Mouse (Mus musculus) spleen, adult 2 months (tissue): ENCODE results near the gene Sema5a.

Experiments
- CTCF ChIP-seq: fragments of 200-500 bp; IDR thresholded peaks from 2 replicates; pipeline ENCODE4 v1.5.1; 2011; ENCODE audit warnings: mild to moderate bottlenecking, inconsistent platforms; ENCODE audit not compliant: insufficient read depth, insufficient read length, insufficient replicate concordance; ENCODE audit errors: extremely low read depth
- POLR2A ChIP-seq: fragments of 200-500 bp; IDR thresholded peaks from 2 replicates; pipeline ENCODE4 v1.6.1; 2011; ENCODE audit warnings: low read depth, low read length, inconsistent platforms

DNA sequence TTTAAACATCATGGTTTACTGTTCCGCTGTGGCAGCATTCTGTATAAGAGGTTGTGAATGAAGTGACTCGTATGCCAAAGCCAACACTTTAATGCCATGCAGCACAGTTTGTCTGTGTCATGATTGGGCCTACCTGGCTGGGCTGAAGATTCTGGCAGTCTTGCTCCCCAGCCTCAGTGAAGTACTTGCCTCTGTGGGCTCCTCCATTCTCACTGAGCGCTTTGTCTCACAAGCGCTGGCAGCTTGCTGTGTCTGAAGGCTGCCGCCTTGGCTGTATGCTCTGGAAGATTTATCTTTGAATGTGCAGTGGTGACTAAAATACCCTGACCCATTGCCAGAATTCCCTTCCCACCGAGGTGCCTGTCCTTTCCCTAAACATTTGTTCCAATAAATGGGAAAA is 178.0 kb downstream of the Sema5a start:
- TF ChIP-seq CTCF: no peak
- no peak for TF ChIP-seq POLR2A
